Mouse (Mus musculus) inflammation-experienced regulatory T-cells, adult 6 months (primary cell): Measurements from ENCODE around the gene Nek2. TPM values are rescaled to one million over a fixed set of nuclear protein-coding genes. Genes with fewer than 3 reads are reported as not detected.

Source experiments
- ATAC-seq: one replicate; pipeline ENCODE4 v1.8.0; 2017
- polyA plus RNA-seq, 3 experiments: library from polyadenylated mRNA; unstranded; fragments of 100-300 nt; shearing (Covaris generic); gene quantifications; one replicate each; pipeline ENCODE4 v1.2.1; 2017

The Nek2 gene
- 10 to 100 TPM in 1 of 3 experiments, 1 to 10 TPM in 1, under 1 TPM in 1; 0.50 to 17.7 (median 1.4) TPM for polyA plus RNA-seq

DNA sequence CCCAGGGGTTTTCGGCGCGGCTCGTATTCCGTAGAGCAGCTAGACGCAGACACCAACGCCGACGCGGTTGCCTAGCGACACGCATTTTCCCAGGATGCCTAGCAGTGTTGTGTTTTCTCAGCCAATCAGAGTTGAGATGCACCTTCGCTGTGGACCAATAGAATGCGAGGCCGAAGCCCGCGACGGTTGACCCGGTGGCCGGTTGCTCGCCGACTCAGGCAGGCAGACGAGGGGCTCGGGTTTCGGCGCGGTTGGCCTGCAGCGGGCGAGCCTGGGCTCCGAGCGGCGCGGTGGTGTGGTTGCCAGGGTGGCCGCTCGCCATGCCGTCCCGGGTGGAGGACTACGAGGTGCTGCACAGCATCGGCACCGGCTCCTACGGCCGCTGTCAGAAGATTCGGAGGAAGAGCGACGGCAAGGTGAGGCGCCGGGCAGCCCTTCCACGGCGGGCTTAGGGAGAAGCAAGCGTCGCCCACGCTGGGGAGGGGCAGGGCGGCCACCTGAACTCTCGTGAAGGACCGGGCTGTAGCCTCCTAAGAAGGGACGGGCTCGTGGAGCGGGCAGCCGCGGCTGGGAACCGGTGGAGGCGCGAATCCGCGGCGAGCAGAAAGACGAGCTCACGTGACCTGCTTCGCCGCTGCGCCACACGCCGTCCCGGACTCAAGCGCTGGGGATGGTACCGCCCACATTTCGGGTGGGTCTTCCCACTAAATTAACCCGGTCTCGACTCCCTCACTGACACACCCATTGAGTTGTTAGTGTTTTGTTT lies at the start of gene Nek2:
Gene Nek2, plus strand, starts transcription at position 119 of the 766 bp plus-strand sequence.
- peak; percentile 97 for ATAC-seq

DNA sequence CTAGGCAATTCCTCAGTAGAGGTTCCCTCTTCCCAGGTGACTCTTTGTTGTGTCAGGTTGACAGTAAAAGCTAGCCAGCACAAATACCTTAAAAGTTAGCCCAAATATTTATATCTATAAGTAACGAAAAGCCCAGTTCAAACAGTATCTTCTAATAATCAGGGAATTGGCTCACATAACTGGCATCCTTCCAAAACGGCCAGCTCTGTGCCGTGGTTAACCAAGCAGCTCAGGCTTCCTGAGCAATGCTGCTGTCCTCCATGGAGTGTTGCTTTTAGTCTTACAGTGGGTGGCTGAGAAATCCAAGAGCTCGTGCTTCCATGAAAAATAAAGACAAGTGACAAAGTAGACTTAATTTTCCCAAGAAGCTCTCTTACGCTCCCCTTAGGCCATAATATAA lies 47.1 kb upstream of the Nek2 start:
- no peak for ATAC-seq

DNA sequence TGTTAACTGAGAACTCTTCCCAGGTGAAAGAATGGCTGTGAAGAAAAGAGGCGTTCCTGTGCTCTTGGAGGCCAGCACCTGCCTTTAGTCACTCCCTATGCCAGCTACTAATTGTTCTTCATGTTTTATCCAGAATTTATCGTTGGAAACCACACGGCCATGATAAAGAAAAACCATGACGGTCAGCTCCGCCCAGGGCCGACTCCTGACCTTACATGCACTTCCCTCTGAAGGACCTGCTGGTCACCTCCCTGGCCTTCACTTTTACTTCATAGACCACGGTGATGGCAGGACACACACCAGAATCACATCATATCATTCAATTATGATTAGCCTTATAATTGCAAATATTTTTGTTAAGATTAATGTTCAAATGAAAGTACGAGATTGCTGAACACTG lies 46.1 kb upstream of the Nek2 start:
- no peak for ATAC-seq

DNA sequence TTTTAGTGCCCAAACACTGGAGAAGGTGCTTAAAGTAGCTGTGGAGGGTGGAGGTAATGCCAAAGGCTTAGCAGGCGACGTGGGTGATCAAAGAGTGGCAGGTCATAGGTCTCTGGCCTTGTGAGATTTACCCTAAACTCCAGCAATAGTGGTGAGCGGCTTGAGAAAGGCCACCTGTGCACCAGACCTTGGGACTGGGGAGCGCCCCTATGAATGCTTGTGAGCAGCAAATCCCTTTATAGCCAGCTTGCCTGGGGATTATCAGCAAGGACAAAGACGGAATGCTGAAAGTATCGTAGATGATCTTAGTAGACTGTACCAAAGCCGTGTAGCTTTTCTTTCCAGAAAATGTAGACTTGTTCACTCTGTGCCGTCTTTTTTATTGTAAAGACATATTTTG lies 43.7 kb upstream of the Nek2 start:
- ATAC-seq: no peak

DNA sequence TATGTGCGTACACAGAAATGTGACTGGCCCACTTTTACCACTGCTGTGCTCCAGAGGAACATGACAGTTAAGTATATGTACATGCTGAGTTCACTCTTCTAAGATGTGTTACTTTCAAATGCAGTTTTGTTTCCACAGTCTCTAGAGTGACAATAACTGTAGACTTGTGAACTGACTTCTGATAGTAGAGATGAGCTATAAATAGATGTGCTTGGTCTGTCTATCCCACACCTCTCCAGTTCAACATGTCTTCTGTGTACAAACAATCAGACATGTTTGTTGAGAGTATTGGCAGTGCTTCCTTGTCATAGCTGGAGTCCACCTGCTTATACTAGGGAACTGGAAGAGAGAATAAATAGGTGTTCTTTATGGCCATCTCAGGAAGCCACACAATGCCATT lies 40.8 kb upstream of the Nek2 start:
- no peak for ATAC-seq

DNA sequence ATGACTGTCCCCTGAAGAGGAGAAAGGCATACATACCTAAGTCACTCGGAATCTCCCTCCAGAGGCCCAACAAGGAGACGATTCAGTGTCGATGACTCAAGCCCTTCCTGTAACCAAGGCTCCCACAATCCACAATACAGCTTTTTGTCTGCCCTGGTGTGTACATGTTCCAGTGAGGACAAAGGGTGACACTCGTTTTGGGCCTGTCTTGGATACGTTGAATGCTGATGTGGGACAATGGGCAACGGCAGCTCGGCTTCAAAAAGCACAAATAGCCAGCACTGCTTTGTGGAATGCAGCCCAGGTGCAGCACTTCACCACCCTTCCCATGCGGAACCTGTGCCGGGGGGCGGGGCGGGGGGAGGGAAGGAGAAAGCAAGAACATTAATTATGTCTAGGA lies 36.1 kb upstream of the Nek2 start:
- ATAC-seq: no peak

DNA sequence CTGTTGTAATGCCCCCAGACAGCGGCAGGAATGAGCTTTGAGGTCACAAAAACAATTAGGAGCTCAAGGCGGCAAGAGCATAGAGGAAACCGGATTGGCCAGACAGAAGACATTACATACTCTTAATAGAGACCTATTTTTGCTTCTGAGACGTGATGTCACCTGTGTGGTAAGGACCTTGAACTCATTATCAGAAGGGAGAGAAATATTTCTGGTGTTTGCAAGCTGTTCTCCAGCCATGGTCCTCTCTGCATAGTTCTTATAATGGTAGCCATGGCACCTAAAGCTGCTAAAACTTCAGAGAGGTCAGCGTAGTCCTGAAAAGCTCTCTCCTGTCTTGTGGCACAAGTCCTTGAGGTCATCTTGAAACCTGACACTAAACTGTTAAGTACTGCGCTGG lies 35.0 kb upstream of the Nek2 start:
- ATAC-seq: no peak

DNA sequence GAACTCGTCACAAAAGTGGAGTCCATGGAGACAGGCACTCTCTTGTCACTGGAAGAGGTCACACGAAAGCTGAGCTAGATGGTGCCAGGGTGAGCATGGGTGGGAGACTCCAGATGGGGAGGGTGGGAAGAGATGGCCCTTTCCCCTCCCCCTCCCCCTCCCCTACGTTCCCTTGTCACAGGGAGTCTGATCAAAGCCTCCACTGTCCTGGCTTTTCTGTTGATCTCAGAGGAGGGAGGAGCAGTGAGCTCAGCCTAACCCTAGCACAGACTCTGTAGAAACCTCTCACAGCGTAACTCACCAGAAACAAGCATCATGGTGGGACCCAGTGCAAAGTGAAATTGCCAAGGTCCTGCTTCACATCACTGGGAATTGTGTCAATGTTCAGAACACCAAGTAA lies 33.9 kb upstream of the Nek2 start:
- ATAC-seq: no peak

DNA sequence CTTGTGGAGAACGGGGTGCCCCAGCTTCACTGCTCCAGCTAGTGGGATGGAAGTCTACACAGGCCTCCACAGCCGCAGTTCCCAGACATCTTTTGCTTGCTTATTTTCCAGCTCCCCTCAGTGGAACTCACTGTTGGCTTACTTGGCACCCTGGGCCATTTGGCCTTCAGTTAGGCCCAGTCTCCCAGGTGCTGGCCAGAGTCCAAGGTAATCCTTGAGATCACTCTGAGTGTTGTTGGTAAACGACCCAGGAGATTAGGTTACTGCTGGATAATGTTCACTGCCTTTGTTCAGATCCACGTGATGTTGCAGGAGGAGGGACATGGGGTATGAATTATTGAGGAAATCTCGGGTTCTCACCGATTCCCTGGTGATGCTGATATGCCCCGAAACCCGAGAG lies 28.3 kb upstream of the Nek2 start:
- ATAC-seq: no peak

DNA sequence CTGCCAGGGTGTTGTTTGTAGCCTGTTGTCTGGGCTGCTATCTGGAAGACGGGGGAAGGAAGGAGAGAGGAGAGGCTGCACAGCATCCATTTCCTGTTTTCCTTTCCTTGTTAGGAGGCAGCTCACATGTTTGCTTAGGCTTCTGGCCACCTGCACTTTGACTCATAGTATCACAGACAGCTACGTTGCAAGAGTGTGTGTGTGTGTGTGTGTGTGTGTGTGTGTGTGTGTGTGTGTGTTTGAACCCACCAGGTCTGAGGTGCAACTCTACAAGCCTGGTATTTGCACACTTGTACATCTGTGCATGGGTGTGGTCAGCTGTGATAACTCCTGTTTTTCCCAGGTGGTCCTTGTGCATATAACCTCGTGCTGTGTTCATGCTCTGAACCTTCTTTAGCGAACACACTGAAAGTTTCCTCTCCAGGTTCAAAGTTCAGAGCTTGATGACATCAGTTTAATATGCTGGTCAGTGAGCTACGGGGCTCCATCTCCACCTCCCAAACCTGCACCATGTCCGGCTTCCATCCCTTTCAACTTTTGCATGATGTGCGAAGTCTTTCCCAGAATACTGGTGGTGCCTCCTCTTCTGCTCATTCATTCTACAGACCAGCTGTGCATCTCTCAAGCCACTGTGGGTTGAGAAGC lies 27.2 kb upstream of the Nek2 start:
- ATAC-seq: no peak

DNA sequence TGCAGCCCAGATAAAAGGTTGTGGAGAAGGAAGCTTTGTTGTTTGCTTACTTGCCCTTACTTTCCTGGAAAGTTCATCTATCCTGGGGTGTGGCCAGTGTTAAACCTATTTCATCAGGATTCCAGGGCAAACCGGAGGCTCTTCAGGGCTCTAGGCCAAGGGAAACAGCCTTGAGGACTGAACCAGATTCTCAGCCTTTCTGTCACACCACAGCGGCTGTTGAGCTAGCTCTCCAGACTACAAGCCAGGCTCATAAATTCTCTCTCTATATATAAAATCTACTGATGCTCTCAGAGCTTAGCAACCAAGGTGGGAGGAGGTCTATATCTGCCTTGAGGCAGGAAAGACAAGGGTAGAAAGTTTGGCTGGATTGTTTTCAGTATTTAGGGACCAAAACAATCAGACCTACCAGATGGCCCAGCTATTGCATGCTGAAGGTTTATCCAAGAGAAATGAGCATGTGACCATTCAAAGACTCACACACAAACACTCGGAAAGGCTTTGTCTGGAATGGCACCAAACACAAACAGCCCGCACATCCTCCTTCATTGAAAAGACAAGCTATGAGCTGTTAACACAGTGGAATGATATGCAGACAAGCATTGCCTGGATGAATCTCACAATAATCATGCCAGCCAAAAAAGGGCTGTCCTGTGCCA lies 24.9 kb upstream of the Nek2 start:
- ATAC-seq: no peak

DNA sequence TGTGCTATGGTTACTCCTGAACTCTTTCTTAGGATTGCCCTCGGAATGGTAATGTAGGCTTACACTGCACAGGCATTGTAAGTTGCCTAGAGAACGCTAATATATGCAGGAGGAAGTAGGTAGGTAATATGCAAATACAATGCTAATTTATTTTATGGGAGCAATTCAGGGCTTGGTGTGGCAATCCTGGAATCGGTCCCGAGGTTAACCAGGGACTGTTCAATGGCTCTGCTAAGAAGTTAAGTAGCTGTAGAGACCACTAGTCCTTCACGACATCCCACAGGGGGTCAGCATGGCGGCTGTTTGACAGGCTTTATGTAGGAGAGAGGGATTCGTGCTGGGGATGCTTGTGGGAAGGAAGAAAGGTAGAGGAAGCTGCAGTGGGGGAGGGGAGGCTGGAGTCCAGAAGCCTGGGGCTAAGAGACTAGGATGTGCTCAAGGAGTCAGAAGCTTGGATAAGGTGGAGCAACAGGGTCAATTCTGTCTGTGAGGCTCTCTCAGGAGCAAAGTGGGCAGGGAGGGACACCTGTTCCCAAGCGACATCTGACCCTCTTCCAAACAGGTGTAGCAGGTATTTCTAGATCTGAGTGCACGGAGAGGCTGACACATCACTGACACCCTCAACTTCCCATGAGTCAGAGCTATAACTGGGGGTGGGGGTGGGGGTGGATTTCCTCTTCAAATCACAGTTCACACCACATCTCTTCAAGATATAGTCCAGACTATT lies 19.0 kb upstream of the Nek2 start:
- no peak for ATAC-seq

DNA sequence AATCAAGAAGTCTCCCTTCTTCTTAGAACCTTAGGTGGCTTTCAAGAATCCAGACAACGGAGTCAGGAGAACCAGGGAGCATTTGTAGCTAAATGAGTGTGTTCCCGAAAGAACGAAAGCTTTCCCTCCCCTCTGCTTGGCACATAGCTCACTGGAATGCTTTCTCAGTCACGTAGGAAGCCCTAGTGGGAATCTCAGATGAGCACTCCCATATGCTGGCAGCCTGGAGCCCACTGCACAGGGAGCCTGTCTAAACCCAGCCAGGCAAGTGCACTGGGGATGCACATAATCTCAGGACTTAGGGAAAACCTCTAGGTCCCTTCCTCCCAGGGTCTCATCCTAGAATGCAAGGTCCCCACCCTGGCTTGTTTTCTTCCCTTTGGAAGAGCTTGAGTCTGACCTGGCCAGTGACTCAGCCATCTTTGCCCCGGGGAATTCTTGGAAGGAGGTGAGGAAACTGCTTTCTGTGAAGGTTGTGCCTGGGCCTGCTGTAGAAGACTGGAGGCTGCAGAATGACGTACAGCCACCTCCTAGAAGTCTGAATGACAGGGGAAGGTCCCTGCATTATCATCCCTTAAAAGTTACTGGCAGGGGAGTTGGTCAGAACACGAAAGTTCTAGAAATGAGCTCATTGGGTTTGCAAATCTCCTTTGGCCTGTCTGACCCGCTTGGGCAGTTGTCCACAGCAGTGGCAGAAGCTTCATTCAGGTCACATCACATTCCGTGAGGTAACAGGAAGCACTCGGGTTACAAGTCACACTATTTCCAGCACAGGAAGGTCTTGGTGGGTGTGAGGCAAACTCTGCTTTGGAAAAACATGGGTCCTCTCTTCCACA lies 18.2 kb upstream of the Nek2 start:
- ATAC-seq: no peak

DNA sequence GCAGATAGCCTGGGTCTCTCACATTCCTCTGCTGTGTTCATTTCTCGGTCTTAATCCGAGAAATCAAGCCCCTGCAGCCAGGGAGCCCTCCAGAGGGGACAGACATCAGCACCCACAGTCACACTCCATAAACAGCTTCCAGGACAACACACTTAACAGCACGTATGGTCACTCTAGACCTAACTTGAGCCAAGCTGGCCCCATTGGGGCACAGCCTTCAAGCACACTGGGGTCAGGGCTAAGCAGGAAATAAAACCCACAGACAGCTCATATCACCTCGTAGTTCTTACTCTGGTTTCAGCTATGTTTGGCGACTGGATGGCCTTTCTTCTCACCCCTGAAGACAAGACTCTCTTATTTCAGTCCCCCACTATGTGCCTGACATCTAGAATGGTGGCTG lies 16.5 kb upstream of the Nek2 start:
- ATAC-seq: no peak

DNA sequence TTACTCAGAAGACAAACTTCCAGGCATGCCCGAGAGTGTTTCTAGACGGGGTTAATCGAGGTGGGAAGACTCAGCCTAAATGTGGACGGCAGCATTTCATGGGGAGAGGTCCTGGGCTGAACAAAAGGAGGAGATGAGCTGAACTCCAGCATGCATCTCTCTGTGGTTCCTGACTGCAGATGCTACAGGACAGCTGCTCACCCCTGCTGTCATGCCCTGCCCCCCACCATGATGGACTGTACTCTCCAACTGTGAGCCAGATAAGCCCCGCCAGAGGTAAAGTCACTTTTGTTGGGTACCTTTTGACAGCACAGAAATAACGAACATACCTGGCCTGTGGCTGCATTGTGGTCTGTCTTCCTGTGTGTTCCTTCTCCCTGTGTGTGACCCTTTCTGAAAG lies 15.5 kb upstream of the Nek2 start:
- ATAC-seq: no peak

DNA sequence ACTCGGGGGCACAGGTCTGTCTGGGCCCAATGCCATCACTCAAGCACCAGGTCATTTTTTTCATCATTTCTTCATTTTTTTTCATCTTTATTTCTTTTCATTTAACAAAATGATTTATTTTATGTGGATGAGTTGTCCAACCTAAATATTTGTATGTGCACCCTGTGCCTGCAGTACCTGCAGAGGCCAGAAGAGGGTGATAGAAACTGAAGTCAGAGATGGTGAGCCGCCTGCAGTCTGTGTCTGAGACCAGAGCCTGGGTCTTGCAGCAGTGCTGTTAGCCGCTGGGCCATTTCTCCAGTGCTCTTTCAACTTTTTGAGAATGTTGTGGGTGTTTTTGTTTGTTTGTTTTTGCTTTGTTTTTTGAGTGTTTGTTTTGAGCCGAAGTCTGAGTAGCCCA lies 14.5 kb upstream of the Nek2 start:
- ATAC-seq: no peak

DNA sequence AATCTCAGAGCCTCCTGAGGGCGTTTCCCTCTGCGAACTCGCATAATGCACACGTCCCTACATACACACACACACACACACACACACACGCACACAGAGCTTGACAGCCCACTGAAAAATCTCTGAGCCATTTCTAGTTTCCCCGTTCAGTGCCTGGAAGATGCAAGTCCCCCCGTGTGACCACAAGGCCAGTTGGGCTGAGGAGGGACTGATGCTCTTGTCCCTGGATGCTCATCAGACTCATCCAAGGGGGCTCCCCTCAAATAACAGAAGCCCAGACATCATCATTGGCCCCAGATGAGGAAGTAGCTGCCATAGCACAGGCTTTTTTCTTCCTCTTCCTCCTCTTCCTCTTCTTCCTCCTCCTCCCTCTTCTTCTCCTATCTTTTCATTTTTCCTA lies 13.3 kb upstream of the Nek2 start:
- ATAC-seq: no peak

DNA sequence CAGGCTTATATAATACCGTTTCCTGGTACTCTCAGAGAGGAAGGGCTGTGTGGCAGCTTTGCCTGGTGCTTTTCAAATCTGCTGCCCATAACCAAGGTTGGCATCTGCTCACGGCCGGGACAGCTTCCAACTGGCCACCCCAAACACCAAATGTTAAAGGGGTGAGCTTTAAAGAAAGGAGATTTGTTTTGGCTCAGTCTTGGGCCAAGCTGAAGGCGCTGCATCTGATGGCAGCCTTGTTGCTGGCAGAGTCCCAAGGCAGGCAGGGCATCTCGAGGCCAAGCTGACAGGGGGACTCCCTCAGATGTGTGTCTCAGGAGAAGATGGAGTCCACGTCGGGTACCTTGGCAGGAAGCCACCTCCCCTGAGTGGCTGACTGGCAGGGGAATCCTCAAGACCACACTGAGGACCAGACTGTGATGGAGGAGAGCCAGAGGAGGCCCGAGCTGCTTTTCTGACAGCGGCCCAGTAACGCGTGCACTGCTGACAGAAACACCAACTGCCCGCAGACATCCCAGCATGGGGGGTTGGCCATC lies 12.5 kb upstream of the Nek2 start:
- ATAC-seq: no peak

DNA sequence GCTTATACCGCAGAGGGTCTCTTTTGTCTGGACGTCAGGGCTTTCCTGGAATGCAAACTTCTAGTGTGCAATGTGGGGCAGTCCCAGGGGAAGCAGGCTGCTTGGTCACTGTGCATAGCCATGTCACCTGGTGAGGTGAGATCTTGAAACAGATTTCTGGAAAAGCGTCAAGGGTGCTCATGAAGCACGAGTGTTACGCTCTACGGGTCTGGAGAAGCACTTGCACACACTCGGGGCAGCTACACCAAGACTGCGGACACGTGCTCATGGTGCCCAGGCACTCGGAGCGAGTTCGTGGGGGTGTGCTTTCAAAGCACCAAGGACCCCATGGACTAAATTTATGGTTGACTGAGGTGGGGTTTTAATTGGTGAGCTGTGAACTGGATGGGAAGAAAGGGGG lies 9.5 kb upstream of the Nek2 start:
- ATAC-seq: no peak

DNA sequence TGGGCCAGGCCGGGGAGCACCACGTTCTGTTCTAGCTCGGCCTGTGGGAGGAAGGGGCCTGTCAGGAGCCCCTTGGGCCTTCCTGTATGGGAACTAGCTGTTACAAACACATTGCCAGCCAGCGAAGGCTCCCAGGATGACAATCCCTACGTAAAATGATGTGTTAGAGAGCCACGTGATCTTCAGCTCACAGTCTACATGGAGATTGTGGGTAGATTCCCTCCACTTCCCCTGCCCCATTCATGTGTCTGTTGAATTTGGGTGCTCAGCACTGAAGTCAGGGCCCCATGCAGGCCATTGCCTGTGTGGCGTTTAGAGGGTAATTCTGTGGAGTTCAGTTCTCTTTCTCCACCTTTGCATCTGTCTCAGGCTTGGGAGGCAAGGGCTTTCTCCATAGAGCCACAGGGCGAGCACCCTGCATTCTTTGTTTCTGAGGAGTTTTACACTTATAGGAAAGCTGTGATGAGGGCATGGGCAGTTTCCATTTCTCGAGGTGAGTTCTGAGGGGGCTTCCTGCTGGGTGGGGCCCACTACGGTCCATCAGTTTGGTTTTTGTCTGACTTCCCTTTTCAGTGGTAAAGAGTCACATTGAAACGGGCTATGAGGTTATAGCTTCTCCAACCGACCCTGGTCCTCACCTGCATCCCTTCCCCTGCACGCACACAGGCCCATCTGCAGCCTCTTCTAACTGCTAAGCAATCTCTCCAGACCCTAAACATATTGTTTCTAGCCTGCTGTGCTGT lies 8.1 kb upstream of the Nek2 start:
- no peak for ATAC-seq

DNA sequence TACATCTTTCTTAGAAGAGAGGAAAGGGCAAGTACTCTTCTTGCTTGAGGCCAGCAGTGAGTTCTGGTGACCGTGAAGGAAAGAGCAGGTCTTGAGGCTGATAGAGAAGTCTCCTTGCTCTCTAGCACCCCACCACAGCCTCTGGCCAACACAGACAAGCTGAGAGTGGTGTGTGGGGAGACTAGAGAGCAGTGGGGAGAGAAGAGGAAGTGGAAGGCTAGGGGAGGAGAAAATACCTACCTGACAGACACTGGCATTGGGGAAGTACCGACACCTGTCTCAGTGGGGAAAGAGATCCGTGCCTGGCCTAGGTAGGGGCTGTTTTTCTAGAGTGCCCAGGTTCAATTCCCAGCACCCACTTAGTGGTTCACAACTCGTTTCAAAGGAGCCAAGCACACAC lies 7.0 kb upstream of the Nek2 start:
- no peak for ATAC-seq
